Mouse (Mus musculus) frontal cortex, adult 2 months (tissue): ENCODE measurements around the gene Rgs6. TPM values are rescaled to one million over a fixed set of nuclear protein-coding genes. Genes with fewer than 3 reads are reported as not detected.
A peak's percentile ranks its signal among the peaks of the same experiment; 100 is the strongest.

Experiments used
- DNase-seq, 2 experiments: peaks; one replicate each; pipeline ENCODE4 v3.0.0; 2022; ENCODE audit warnings: low spot score in 1 of 2; ENCODE audit errors: extremely low spot score in 1 of 2
- polyA plus RNA-seq: library from polyadenylated mRNA; depleted of rRNA; stranded (reverse); fragments of >200 nt; gene quantifications from 2 replicates; pipeline ENCODE4 v1.2.3, GENCODE M21; 2012

Gene Rgs6
- polyA plus RNA-seq, 1 experiment, result 26.6 TPM

DNA sequence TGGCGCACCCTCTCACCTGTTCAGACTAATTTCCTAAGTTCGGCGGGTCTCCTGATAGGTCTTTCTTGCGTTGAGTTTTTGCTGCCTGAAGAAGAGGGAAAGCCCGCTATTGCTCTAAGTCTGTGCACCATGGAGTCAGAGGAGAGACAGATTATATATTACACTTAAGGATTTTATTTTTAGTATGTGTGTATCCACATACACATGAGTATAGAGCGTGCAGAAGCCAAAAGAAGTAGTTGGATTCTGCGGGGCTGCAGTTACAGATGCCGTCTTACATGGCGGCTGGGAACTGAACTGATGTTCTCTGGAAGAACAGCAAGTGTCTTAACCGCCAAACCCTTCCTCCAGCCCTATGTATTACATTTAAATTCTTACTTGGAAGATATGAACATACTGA is 52.3 kb downstream of the Rgs6 start:
- no peak for DNase-seq

DNA sequence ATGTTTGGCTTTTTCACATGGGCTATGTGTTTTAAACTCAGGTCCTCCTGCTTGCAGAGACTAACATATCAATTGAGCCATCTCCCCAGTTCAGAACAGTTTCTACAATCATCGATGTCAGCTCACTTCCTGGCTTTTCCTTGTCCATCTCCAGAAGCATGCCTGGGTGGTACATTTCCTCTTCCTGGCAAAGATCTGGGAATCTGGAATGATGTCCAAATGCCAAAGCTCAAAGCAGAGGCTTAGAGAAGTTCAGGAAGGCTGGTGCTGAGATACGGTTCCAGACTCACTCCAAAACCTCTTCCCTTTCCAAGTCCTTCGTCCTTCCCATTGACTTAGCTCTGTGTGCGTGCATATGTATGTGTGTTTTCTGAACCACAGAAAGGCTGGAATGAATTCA is 59.8 kb downstream of the Rgs6 start:
- DNase-seq, result no peak

DNA sequence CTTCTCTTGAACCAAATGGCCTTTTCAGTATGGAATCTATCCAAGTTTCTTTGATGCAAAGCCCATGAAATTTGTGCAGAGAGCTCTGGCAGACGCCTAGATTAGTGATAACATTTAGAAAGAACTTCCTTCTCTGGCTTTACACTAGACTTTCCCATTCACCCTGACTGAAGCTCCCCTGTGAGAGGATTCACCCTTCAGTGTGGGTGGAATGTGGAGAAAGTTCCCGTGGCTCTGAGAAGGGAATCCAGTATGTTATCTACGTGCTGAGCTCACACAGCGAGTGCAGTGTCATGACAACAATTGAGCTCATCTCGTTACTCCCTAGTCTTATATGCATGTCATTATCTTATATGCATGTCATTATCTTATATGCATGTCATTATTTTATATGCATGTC is 61.9 kb downstream of the Rgs6 start:
- peak in 1 of 2 experiments; percentile 57 for DNase-seq

DNA sequence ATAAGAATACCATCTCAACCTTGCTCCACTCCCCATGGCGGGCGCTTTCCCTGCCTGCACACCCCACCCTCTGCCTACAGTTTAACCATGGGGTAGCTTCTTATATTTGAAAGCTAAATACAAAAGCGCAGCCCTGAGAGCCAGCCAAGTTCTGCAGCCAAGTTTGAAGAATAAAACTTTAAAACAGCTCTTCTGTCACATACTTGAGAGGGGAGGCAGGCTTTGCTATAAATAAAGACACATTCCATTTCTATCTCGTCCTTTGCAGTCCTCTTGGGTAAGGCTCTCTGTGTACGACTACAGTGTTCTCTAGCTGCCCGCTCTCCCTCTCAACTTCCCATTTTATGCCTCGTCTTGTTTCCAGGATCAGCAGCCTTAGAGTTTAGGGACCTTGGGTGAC is 76.5 kb downstream of the Rgs6 start:
- peak; percentile 63 to 74 for DNase-seq

DNA sequence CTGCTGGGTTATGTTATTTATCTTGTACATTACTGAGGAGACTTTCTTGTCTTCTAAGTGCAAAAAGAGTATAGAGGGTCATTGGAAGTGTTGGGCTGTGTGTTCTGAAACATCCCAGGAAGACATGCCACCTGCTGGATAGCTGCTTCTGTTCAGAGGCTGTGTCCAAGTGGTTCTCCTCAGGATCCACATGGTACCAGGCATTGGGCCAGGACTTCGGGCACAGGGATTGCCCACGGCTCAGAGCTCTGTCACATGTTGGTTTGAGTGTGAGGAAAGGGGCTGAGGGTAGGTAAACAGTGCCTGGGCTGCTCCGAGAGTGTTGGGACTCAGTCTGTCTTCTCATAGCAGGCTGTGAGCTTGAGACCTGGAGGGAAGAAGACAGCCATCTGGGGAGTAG is 79.3 kb downstream of the Rgs6 start:
- DNase-seq, result peak in 1 of 2 experiments; percentile 18

DNA sequence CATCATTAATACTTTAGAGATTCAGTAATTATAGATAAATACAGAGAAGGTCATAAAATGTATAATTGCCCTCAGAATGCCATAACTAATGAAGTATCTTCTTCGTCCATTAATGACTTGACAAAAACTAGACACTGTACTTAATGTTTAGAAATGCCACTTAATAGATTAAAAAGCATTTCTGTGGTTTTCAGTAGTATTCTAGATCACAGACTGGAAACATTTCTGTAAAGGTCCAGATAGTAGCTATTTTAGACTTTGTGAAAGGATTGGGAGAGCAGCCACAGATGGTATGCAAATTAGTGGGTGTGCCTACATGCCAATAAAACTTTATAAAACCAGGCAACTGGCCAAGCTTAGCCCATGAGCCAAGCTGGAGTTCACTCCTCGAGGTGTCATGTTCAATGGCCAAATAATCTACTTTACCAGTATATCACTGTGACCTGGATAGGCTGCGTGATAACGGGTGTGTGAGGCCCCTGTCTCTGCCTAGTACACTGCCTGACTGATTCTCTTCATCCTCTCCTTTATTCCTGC is 82.2 kb downstream of the Rgs6 start:
- DNase-seq, result peak in 1 of 2 experiments; percentile 40

DNA sequence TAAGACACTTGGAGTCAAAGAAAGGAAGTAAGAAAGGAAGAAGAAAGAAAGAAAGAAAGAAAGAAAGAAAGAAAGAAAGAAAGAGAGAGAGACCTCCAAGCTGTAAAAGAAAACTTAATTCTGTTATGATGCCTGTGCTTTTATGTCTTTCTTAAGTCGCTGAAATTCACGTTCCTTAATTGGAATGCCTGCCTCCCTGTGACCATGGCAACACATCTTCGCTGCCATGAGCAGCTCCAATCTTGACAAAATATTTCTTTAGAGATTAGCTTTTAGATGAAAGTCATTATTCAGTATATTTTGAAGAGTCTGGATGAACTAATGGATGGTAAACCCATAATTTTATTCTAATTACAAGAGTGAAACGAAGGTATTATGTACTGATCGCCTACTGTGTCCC is 83.5 kb downstream of the Rgs6 start:
- DNase-seq, result no peak

DNA sequence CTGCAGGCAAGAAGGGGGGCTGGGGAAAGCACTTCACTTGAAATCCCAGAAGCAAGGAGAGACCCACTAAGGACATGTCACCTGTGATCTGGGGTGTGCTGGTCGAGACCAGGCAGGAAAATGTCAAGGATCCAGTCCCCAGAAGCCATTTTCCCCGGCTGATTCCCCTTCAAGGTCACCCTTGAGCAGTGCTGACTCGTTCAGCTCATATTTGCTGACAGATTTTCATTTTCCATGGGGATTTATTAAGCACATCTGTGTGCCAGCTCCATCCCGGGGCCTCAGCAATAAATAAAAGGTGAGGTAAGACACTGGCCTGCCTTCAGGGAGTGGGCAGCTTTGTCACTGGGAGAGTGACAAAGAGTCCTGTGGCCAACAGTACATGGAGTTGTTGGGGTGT is 87.0 kb downstream of the Rgs6 start:
- DNase-seq, result no peak

DNA sequence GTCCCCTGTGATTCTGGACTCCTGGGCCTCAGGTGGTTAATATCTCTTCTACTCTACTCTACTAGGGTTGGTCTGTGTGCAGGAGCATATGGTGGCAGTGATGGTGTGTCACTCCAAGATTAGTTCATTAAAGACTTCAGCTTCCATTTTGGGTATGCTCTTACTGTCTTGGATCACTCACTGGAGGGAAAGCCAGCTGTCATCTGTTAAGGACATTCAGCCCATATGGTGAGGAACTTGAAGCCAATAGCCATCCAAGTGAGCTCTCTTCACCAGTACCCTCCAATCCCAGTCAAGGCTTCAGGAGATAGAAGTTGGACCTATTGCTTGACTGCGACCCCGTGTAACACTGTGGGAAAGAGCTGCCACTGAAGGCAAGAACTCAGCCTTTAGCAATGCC is 98.9 kb downstream of the Rgs6 start:
- DNase-seq, result no peak

DNA sequence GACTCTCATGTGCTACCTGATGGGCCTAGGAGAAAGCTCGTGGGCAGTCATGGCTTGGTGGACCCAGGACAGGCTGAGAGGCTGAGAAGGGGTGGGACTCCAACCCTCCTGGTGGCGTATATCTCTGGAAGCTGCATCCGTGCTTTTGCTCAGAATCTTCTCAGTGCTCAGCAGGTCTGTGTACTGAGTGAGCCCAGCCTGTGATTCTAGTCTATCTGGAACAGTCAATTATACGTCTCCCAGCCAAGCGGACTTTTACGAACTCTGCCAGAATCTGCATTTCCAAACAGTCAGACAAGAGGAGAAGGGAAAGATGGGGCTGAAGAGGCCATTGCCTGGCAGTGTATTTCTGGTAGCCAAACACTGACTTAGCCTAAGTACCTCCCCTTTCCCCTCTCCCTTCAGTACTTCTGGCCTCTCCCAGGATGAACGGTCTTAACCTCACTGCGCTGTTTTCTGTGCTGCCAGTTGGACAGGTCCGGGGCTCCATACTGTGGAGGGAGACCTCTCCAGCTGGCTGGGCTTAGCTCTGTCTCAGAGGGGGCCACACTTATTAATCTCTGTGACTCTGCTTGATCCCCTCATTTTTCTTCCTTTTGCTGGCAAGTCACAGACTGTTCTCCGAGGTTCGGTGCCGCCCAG is 110.9 kb downstream of the Rgs6 start:
- no peak for DNase-seq

DNA sequence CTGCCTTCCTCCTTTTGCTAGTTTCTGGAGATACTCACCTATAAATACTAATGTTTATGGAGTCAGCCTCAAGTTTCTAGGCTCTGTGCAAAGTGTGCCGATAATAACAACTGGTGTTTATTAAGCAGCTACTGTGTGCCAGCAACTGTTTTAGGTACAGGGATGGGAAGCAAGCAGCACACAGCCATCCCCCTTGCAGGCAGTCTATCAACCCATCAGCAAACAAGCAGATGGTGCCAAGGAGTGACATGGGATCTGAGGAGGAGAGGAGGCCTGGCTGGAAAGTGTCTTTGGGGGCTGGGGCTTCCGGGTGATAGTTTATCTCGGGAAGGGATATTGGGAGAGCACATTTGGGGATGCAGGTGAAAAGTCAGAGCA is 111.4 kb downstream of the Rgs6 start:
- DNase-seq, result no peak

DNA sequence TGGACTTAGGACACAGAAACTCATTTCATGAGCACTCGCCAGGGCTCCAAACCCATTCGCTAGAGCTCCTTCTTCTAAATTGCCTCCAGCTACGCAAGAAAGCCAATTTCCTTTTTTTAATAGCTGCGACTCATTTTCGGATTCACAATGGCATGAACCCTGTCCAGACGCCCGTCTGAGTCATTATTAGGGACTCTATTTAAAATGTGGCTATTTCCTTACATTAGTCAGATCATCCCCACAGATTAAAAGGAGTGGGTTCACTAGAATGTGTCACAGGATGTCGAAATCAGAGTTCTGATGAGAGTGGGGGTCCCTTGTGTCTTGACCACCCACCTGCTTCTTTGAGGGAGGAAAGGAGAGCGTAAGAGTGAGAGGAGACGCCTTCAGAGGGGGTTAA is 112.1 kb downstream of the Rgs6 start:
- DNase-seq, result no peak

DNA sequence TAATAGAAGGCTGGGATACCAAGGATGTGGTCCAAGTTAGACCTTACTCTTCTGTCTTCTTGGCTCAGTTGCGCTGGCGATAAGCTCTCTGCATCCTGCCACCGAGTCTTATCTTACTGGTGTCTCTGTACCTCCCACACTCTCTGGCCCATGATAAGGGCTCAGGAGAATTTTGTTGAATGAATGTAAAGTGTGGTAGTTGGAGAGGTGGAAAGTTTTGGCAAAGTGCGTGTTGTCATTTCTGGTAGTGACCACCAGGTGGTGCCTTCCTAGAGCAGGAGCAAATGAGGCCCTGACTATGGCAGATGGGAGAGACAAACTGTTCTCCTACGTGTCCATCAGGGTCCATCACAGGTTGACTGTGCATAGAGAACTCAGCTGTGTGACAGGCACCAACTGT is 112.7 kb downstream of the Rgs6 start:
- DNase-seq, result peak; percentile 25 to 60

DNA sequence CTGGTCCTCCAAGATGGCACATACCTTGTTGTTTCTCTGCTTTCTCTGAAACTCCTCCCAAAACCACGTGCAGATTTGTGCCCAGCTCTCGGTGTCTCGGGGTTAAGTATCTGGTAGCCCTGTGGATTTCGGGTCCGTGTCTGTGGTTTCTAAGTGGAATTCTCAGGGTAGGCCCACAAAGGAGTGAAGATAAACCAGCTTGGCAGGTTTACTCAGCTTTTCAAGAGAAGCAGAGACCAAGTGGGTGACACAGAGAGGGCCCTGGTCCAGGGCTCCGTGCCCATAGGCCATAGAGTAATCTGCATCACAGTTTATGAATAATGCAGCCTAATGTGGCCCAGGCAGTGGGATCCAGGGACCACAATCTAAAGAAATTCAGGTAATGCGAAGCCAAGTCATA is 113.3 kb downstream of the Rgs6 start:
- DNase-seq, result no peak

DNA sequence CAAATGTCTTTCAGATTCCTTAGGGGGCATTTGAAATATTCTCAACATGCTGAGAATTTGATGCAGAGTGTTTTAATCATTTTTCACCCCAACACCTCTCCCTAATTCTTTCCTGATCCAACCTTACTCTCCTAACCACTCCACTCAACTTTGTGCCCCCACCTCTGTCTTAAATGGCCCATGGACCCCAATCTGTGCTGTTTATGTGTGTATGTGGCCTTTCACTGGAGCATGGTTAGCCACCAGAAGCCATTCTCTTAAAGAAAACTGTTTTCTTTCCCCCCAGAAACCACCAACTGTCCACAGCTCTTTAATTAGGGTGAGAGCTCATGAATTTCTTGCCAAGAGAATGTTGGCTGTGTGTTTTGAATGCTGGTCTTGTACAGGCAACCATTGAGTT is 122.3 kb downstream of the Rgs6 start:
- DNase-seq, result no peak

DNA sequence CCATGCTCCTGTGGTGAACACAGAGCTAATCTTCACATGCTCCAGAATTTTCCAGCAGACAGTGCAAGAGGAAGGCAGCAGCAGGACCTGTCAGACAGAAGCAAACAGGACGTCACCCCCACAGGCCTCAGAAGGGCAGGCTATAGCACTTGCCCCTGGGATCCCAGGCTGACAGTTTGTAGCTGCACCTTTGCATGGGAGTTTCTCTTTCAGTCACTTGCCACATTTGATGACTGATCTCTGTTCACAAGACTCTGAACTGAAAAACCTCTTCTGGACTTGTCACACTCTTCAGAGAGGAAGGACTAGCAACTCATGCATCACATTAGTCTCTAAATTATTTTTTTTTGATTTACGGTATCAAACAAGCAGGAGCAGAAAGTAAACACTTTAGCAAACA is 126.2 kb downstream of the Rgs6 start:
- DNase-seq, result no peak

DNA sequence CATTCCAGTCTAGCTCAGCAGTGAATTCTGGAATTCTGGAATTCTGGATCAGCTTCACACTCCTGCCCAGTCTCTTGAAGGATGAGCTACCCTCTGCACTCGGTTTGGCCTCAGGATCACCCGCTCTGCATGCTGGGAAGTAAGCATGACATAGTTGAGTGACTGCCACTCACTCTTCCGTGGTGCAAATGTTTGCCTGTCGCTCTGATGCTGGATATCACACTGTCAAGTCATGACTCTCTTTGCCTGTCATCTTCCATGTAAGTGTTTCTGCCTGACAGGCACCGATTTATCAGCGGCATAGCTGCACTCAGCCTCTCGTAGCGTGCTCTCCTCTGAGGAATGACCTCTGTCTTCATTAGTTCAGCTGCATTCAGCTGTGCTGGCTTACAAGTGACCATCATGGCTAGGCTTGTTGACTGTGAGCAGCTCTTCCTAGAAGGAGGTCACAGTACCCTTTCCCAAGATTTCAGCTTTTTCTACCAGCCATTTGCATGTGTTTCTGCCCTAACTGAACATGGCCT is 135.0 kb downstream of the Rgs6 start:
- DNase-seq, result no peak

DNA sequence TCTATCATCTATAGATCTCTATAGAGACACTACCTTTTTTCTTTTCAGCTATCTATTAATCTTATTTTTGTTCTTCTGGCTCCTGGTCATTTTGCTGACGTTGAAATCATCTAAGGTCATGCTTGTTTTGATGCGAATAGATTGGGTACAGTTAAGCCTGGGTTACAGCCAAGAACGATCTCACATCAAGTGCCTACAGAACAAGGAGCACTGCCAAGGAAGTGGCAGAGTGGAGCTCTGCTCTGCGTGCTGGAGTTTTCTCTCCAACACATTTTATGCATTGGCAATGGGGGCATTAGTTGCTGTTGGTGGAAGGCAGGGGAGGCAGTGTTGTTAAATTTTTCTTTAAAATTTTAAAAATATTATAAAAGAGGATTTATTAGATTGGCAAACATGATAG is 138.2 kb downstream of the Rgs6 start:
- peak in 1 of 2 experiments; percentile 39 for DNase-seq

DNA sequence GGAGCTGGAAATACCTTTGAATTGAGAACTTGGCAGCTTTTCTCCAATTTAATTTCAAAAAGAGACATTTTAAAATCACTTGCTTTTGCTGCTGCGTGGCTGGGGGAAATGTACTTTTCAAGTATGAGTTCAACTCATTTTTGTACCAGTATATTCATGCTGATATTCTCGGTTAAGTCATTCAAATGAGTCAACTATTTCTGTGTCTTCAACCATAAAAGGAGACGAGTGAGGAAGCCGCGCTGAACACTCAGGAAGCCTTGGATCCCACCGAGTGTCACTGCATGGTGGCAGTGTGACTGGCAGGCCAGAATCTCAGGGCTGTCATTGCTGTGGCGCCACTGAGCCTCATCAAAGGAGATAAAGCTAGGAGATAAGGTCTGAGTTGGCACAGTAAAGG is 143.5 kb downstream of the Rgs6 start:
- DNase-seq, result peak in 1 of 2 experiments; percentile 54

DNA sequence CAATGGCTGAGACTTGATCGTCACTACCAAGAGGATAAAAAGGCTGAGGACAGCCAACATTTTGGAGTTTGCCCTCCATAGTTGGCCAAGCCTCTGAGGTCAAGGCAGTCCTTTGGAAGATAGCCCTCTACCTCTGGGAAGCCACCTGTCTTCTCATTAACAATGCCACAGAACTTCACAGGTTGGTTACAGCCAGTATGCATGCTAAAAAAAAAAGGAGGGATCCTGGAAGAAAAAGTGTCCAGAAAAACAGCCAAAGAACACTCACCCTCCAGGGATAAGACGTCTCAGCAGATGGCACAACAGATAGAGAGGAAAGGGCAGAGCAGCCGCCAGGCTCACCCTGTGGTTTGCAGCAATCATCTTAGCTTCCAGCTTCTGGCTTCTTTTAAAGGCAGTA is 154.9 kb downstream of the Rgs6 start:
- no peak for DNase-seq

DNA sequence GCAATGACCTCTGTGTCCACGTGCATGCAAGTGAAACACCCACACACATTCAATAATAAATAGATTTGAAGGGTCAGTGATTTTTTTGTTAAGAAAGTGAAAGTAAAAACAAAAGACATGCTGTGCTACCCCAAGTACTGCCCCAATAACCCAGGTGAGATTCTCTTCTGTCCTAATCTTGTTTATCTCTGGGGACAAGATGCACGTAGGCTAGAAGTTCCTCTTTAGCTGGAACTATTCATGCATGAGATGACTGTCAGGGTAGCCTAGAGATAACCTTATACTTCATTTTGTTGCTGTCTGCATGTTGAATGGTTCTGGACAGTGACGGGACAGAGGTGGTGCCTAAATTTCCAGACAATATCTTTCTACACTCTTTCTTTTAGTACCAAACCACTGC is 155.9 kb downstream of the Rgs6 start:
- DNase-seq, result no peak

DNA sequence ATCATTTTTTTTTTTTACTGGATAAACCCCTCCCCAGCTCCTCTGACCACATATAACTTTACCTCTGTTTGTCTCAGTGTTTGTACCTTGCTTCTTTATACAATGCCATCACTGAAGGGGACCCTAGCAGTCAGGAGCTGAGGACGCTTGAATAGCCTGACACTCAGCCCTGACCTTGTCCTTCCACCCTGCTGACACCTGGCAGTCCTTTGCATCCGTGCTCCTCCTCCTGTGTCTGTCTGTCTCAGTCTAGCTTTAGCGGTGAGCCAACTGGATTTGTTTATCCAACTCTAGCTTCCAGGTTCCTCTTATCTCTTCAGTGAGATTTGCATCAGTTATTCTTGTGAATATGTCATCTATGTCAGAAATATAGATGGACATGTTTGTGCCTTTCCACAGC is 156.7 kb downstream of the Rgs6 start:
- no peak for DNase-seq

DNA sequence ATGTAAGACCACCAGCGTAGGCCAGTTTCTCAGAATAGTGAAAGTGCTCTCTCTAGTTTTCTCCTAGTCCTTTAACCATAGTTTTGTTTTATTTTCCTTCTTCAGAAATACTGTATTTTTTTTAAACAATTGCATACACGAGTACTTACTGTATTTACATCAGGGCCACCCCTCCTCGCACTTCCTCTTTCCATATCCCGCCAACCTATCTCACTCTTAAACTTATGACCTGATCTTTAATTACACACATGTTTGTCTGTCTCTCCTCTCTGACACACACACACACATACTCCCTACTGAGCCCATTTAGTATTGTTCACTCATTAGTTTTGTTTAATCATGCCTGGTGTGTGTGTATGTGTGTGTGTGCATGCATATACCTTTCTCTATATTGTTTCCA is 159.0 kb downstream of the Rgs6 start:
- no peak for DNase-seq
